Mouse (Mus musculus) CH12.LX (cell line): ENCODE data around the gene Pnpla8.
A peak's percentile ranks its signal among the peaks of the same experiment; 100 is the strongest.

Source experiments
- CTCF ChIP-seq, 2 experiments: IDR thresholded peaks in 1 of 2; conservative IDR thresholded peaks in 1 of 2; 2 replicates each; pipeline ENCODE4 v1.5.1; 2011 to 2012; ENCODE audit warnings: low read depth in 2 of 2, low read length in 2 of 2, improper control_type of control experiment in 1 of 2, inconsistent platforms in 1 of 2, mild to moderate bottlenecking in 1 of 2, moderate library complexity in 1 of 2
- ELF1 ChIP-seq: IDR thresholded peaks from 2 replicates; pipeline ENCODE4 v1.6.1; 2014; ENCODE audit warnings: low read depth, mild to moderate bottlenecking, inconsistent platforms, low read length, improper control_type of control experiment
- EP300 ChIP-seq: IDR thresholded peaks from 2 replicates; pipeline ENCODE4 v1.6.1; 2011; ENCODE audit warnings: low read length, improper control_type of control experiment
- PAX5 ChIP-seq: IDR thresholded peaks from 2 replicates; pipeline ENCODE4 v1.6.1; 2012; ENCODE audit warnings: low read length, inconsistent platforms, mixed read lengths
- POLR2A ChIP-seq: IDR thresholded peaks from 2 replicates; pipeline ENCODE4 v1.6.1; 2011; ENCODE audit warnings: low read depth, mild to moderate bottlenecking, improper control_type of control experiment, low read length
- SIN3A ChIP-seq: IDR thresholded peaks from 2 replicates; pipeline ENCODE4 v1.6.1; 2012; ENCODE audit warnings: low read length, improper control_type of control experiment, inconsistent platforms
- TCF12 ChIP-seq: IDR thresholded peaks from 2 replicates; pipeline ENCODE4 v1.6.1; 2014; ENCODE audit warnings: low read depth, mild to moderate bottlenecking, inconsistent platforms, low read length, improper control_type of control experiment
- UBTF ChIP-seq: IDR thresholded peaks from 2 replicates; pipeline ENCODE4 v1.6.1; 2012; ENCODE audit warnings: low read depth, mild to moderate bottlenecking, inconsistent platforms, low read length, improper control_type of control experiment, moderate library complexity

DNA sequence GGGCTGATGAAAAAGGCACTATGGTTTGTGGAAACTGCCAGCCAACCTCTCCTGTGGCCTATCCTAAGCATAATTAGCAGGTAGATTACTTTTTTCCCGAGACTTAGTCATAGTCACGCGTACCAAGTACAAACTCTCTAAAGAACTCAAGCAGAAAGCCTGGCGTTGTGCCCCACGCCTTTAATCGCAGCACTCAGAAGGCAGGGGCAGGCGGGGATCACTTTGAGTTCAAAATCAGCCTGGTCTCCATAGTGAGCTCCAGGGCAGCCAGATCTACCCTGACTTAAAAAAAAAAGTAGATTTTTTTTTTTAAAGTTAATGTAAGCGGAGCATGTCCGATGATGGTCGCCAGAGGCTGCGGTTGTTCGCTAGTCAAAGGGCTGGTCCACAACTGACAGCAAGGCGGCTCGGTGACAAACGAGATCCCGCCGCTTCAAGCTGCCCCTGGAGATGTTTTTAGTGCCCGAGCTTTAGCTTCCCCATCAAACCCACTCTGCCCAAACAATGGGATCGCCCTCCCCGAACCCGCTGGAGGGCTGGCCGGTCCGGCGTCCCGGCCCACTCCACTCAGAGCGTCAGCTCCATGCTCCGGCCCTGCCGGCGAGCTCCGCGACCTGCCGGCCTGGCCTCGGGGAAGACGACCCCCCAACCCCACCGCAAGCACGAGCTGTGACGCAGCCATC lies 11.9 kb upstream of the Pnpla8 start:
- no peak for TF ChIP-seq POLR2A
- no peak for TF ChIP-seq PAX5
- TF ChIP-seq CTCF (conservative IDR thresholded peaks at IDR 0.05 in 1 of 2, IDR thresholded peaks at IDR 0.05 in 1 of 2; ENCODE audit: low read depth in 2 of 2, low read length in 2 of 2) = no peak
- no peak for TF ChIP-seq ELF1
- peak; percentile 23; the same call in 1 of the 2 replicates for TF ChIP-seq UBTF
- TF ChIP-seq TCF12 = no peak
- TF ChIP-seq SIN3A = no peak
- TF ChIP-seq EP300 = no peak
